Mouse (Mus musculus): ENCODE measurements at regions not wholly inside any gene's neighbourhood (a gene's known extent, or its start where the extent isn't known, plus 50 kb on each side); places are given as distances from the start of the nearest gene placed in this dataset.
"Not testable (repeated sequence)": the region's sequence is repeated elsewhere in the genome, so short reads cannot be mapped to it uniquely, and the experiment has no call there.

DNA sequence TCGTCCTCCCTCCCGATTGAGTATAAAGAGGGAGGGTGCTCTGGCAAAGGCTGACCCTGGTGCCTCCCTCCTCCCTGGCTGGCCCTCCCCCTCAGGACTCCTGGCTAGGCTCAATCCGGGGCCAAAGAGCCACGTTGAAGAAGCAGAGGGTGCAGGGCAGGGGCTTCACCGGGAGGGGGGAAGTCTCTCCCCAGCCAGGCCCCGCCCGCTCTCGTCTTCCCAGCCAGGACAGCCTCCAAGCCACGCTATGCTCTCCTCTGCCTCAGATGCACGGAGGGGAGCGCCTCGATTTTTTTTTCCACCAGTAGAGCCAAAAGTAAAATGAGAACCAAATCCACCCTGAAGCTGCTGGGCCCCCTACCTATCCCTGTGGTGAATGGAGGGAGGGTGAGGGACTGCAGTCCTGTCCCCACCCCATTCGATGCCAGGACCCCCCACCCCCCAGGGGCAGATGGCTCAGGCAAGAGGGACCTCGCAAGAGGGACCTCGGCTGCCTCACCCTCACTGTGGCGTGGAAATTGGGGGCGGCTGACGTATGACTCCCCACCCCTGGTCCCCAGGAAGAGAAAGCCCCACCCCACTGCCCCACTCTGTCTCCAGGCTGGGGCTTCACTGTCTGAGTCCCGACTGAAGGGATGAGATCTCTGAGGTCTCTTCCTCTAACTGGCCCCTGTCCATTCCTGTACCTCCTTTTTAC lies 53.2 kb upstream of the Col1a1 start:
- DNase-seq (ENCODE audit: low spot score), result no peak
- intact Hi-C loops (cut with DNase I), result no loop called here

GRCm38 (mm10) chr11:94881982-94882686 lies 53.9 kb upstream of the Col1a1 start:
- DNase-seq (ENCODE audit: low spot score), result no peak
- intact Hi-C loops (cut with DNase I), result no loop called here

DNA sequence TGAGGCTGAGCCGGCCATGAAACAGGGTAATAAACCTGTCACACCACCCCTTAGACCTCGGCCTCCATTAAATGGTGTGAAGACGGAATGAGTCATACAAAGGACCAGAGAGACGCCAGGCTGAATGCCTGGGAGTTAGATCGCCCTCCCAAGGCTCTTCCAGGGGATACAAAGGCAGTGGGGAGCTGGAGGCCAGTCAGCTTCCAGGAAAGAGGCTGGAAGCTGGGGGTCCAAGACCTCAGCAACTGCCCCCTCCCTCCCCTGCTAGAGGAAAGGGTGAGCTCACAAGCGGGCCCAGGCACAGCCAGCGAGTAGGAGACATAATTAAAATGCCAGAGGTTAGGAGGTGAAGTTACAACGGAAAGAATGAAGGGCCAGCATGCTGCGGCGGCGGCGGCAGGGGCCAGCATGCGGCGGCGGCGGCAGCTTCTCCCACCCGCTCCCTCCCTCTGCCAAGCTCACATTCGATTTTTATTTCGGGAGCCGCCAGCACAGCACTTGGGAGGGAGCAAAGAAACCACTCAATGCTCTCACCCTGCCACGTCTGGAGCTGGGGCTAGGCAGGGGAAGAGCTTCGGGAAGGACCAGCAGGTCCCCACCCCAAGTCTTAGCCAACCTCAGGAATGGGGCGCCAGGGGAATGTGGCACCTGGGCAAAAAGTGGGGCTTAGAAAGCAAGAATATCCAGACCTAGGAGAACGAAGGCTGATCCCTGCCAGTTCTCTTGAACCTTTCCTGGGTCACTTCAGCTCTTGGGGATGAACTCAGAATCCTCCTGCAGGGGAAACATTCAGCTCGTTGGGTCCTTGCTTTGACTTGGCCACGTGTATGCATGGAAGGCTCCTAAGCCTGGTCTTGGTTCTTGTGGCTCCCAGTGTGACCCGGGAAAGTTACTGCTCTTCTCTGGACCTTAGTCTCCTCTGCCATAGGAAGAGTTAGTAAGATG lies 54.9 kb upstream of the Col1a1 start:
- intact Hi-C loops (cut with DNase I), result no loop called here
- DNase-seq (ENCODE audit: low spot score), result no peak

GRCm38 (mm10) chr11:94876707-94877106 lies 59.3 kb upstream of the Col1a1 start:
- intact Hi-C loops (cut with DNase I), result no loop called here
- no peak for DNase-seq (ENCODE audit: low spot score)

DNA sequence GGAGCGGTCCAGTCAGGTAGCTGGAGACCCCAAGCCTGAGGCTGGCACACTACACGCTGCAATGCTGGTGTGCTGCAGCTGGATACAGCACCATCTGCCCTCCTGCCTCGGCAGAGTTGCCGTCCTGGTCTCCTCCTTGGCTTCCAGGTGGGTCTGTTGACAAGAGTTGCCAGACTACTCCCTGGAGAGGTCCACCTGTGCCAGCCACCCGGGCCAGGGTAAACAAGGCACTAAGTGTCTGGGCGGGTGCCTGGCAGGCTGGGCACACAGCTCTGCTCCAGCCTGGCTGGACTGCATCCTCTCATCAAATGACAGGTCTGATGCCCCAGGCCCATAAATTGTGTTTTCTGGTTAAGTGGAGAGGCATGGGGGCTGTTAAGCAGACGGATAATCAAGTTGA lies 61.0 kb upstream of the Col1a1 start:
- intact Hi-C loops (cut with DNase I), result no loop called here

DNA sequence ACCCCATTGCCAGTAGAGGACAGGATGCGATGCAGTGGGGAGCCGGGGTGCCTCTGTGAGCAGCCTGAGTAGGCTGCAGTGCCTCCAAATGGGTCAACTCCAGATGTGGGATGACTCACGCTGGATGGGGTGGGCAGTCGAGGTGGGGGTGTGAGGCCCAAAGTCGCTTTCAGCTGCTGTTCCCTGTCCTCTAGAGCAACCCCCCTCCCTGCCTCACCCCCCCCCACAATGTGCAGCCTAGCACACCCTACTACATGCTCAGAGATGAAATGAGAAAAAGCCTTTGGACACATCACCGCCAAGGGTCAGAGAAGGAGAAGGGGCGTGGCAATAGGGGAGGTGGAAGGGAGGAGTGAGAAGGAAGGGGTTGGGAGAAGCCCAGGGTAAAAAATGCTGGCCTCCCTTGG lies 61.9 kb upstream of the Col1a1 start:
- peak; percentile 41 for DNase-seq (ENCODE audit: low spot score)
- intact Hi-C loops (cut with DNase I), result loop anchor here (5.0 kb wide), 1 partner anchor 43 kb away; no protein-coding TSS in a partner anchor

More for the DNA sequence above, 61.0 kb upstream of the Col1a1 start:
- DNase-seq (ENCODE audit: low spot score), result no peak

DNA sequence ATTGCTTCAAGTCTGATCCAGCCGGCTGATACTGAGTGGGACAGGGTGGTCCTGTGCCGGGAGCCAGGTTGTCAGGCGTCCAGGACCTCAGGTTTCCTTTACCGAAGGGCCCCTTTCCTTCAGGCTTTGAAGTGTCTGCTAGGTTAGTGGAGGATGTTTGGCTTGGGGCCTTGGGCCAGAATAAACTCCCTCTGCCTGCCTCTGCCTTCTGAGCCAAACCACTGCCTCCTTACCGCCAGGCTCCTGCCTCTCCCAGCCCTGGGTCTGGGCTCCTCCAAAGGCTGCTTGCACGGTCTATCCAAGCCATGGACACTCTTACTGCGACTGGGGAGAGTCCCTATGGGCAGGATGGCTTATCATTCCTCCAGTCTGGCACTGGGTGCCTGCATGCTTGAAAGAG lies 62.3 kb upstream of the Col1a1 start:
- DNase-seq (ENCODE audit: low spot score), result peak; percentile 31

GRCm38 (mm10) chr11:94872921-94873320 lies 63.1 kb upstream of the Col1a1 start:
- peak; percentile 75 for DNase-seq (ENCODE audit: low spot score)
- intact Hi-C loops (cut with DNase I), result loop anchor here (5.0 kb wide), 1 partner anchor 44 kb away; no protein-coding TSS in a partner anchor

More for the DNA sequence above, 62.3 kb upstream of the Col1a1 start:
- intact Hi-C loops (cut with DNase I), result loop anchor here (5.0 kb wide), 1 partner anchor 44 kb away; no protein-coding TSS in a partner anchor

DNA sequence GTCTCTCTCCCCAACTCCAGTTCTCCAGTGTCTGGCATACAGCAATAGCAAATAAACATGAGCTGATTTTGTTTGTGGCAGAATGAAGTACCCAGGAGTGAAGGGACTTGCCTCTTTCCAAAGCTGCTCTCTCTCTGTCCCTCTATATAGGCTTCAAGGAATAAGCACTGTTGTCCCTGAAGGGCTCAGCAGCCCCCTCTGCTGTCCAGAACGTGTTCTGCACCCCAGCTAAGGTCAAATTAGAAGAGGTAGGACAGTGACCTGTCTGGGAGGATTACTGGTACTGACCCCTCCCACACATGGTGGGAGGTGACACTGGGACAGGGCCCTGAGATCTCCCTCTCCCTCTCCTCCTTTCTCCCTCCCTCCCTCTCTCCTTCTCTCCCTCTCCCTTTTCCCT lies 65.7 kb upstream of the Col1a1 start:
- no peak for DNase-seq (ENCODE audit: low spot score)
- intact Hi-C loops (cut with DNase I), result loop anchor here (5.0 kb wide), 1 partner anchor 47 kb away; no protein-coding TSS in a partner anchor

DNA sequence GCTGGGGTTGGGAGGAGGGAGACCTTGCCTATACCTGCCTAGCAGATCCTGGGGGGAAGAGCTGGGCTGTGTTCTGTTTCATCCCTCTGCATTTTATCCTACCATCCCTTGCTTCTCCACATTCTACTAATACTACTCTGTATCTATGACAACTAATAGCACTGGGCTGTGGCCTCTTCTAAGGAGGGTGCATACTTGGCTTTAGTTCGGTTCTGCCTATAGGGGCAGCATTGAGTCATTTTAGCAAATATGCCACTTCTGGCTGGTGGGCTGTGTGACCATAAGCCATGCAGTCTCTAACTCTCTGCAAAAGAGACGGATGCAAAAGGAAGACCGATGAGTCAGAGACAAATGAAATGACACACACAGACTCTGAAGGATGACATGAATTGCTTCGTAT lies 66.2 kb upstream of the Col1a1 start:
- intact Hi-C loops (cut with DNase I), result loop anchor here (5.0 kb wide), 1 partner anchor 47 kb away; no protein-coding TSS in a partner anchor

DNA sequence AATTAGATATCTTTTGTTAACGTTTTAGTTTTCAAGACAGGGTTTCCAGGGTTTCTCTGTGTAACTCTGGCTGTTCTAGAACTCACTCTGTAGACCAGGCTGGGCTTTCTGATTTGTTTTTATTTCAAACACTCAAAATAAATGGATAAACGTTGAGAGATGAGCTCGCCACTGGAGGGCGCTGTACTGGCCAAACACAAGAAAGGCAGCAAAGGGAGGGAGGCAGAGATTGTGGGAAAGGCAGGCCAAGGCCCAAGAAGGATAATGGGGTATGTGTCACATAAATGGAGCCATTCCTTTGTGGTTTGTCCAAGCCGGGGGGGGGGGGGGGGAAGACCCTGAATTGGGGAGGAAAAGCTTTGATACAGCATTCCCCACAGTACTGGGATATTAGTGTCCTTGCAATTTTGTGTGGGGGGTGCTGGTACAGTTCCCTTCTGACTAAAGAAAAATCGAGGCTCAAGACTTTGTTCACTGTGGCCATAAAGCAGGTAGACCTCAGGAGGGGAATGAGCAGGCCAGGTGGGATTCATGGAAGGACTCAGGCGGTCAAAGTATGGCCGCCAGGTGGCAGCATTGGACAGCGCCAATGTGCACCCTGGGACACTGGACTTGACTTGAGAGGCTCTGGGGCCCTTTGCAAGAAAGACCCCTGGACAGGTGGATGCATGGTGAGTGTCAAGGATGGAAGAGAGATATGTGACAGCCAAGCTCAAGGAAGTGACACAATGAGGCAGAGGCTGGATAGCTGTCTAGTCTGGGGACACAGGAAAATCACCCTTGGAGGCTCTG lies 69.7 kb upstream of the Col1a1 start:
- peak; percentile 49 for DNase-seq (ENCODE audit: low spot score)

More for the DNA sequence above, 66.2 kb upstream of the Col1a1 start:
- not testable (repeated sequence) for DNase-seq (ENCODE audit: low spot score)

DNA sequence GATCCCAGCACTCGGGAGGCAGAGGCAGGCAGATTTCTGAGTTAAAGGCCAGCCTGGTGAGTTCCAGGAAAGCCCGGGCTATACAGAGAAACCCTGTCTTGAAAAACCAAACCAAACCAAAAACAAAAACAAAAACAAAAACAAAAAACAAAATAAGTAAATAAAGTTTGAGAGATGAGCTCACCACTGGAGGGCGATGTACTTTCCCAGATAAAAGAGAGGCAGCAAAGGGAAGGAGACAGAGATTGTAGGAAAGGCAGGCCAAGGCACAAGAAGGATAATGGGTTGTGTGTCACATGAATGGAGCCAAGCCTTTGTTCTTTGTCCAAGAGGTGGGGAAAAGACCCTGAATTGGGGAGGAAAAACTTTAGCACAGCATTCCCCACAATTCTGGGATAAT lies 67.6 kb upstream of the Tmem92 start:
- intact Hi-C loops (cut with DNase I), result no loop called here
- no peak for DNase-seq (ENCODE audit: low spot score)

More for the DNA sequence above, 69.7 kb upstream of the Col1a1 start:
- intact Hi-C loops (cut with DNase I), result loop anchor here (1.0 kb wide), 1 partner anchor 71 kb away; no protein-coding TSS in a partner anchor

- no peak for DNase-seq (ENCODE audit: low spot score)
- intact Hi-C loops (cut with DNase I), result no loop called here
Observed at GRCm38 (mm10) chr11:94839133-94839532, 56.6 kb upstream of the Tmem92 start.

DNA sequence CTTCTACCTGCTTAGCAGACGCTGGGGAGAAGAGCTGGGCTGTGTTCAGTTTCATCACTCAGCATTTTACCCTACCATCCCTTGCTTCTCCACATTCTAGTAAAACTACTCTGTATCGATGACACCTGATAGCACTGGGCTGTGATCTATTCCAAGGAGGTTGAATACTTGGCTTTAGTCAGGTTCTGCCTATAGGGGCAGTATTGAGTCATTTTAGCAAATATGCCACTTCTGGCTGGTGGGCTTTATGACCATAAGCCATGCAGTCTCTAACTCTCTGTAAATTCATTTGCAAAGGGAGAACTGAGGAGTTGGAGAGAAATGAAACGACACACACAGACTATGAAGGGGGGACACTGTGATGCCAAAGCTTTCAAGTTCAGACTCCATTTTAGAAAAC lies 55.6 kb upstream of the Tmem92 start:
- intact Hi-C loops (cut with DNase I), result no loop called here

GRCm38 (mm10) chr11:94836347-94836746 lies 53.8 kb upstream of the Tmem92 start:
- no peak for DNase-seq (ENCODE audit: low spot score)
- intact Hi-C loops (cut with DNase I), result no loop called here

More for the DNA sequence above, 55.6 kb upstream of the Tmem92 start:
- no peak for DNase-seq (ENCODE audit: low spot score)

GRCm38 (mm10) chr11:94832246-94832985 lies 49.9 kb upstream of the Tmem92 start:
- intact Hi-C loops (cut with DNase I), result no loop called here
- DNase-seq (ENCODE audit: low spot score), result no peak

All from heart, postnatal 25 days (tissue).